Mouse (Mus musculus) testis, adult 2 months (tissue): ENCODE measurements around the gene Qrich1. TPM values are rescaled to one million over a fixed set of nuclear protein-coding genes. Genes with fewer than 3 reads are reported as not detected.
A peak's percentile ranks its signal among the peaks of the same experiment; 100 is the strongest.

ENCODE experiments used
- H3K27ac ChIP-seq: fragments of 200-500 bp; 2 replicates; pipeline ENCODE4 v1.5.1; 2012; ENCODE audit warnings: low read depth, low read length; ENCODE audit not compliant: control insufficient read depth, insufficient read depth
- H3K27me3 ChIP-seq: fragments of 200-500 bp; 2 replicates; pipeline ENCODE4 v1.6.1; 2012; ENCODE audit warnings: mild to moderate bottlenecking, low read length, moderate library complexity; ENCODE audit not compliant: control insufficient read depth, insufficient read depth
- H3K36me3 ChIP-seq: fragments of 200-500 bp; 2 replicates; pipeline ENCODE4 v1.6.1; 2012; ENCODE audit warnings: mild to moderate bottlenecking, low read length; ENCODE audit not compliant: control insufficient read depth, insufficient read depth
- H3K4me1 ChIP-seq: fragments of 200-500 bp; 2 replicates; pipeline ENCODE4 v1.6.1; 2012; ENCODE audit warnings: low read length; ENCODE audit not compliant: control insufficient read depth, insufficient read depth
- H3K4me3 ChIP-seq: fragments of 200-500 bp; 2 replicates; pipeline ENCODE4 v1.5.1; 2012; ENCODE audit warnings: low read depth, mild to moderate bottlenecking, low read length, moderate library complexity, mixed read lengths; ENCODE audit not compliant: control insufficient read depth
- CTCF ChIP-seq: fragments of 200-500 bp; IDR thresholded peaks from 2 replicates; pipeline ENCODE4 v1.5.1; 2012; ENCODE audit warnings: low read depth, mild to moderate bottlenecking, inconsistent platforms, low read length, moderate library complexity; ENCODE audit not compliant: control insufficient read depth, insufficient read depth, insufficient replicate concordance
- POLR2A ChIP-seq: fragments of 200-500 bp; IDR thresholded peaks from 2 replicates; pipeline ENCODE4 v1.6.1; 2012; ENCODE audit warnings: low read depth, mild to moderate bottlenecking, inconsistent platforms, low read length, moderate library complexity; ENCODE audit not compliant: control insufficient read depth
- polyA plus RNA-seq: library from polyadenylated mRNA; depleted of rRNA; stranded (reverse); fragments of >200 nt; gene quantifications from 2 replicates; pipeline ENCODE4 v1.2.3, GENCODE M21; 2012

Qrich1 gene
- polyA plus RNA-seq, 1 experiment, result 196 TPM

DNA sequence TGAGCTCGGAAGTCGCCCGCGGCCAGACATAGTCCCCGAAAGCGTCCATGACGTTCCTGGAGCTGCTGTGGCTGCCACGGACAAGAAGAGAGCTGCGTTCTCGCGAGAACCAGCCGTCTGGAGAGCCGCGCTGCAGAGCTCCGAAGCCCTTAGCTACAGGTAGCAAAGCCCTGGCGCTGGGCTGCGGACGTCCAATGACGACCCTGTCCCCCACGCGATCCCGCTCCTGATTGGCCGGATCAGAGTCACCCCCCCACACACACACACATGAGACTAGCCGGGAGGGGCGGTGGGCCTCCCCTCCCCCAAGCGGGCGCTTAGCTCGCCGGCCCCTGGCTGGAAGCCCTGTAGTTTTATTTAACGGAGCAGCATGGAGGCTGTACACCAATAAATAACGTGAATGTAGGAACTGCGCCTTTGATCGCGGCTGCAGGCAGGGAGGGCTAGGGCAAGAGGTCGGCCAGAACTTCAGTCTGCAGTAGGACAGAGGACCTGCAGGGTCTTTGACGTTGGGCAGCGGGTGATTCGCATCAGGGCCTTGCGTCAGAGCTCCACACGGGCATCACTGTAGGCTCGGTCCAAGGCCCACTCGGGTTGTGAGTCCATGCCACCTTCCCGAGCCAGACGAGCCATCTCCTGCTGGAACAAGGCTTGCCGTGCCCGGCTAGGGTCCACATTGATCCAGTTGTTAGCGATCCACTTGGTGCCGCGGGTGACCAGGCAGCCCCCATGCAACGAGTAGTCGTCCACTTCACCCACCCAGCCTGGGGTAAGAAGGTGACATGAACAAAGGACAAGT, 62.1 kb downstream of the Qrich1 start, which contains the start of gene Wdr6:
Wdr6 (minus strand) TSS at position 195 of the 799 bp plus-strand sequence.
- Histone ChIP-seq H3K27me3 (no peaks in the 10 kb centered on the region), H3K36me3 (no peaks in the 10 kb centered on the region), H3K27ac (peak within 1 kb of the TSS; percentile 85), H3K4me1 (peaks cover 20% of the 10 kb centered on the region), H3K4me3 (peak within 1 kb of the TSS; percentile 93)
- TF ChIP-seq CTCF, result 0 out of 2 replicates have a peak, but pooled peaks have one; percentile 2
- peak; percentile 74 for TF ChIP-seq POLR2A

DNA sequence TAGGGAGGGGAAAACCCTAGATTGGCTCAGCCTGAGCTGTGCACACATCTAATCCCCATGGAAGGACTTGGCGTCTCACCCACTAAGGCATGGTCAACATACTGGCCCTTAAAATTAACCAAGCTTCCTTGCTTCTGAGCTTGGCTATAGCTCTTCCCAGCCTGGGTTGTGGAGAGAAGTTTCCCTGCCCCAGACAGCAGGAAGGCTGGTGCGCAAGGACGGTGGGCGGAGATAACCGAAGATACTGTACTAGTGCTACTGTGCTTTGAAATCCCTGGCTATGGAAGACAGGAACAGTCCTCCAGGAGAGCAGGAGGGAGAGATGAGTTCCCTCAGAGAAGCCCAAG, 62.7 kb downstream of the Qrich1 start:
- TF ChIP-seq CTCF (no peak), POLR2A (no peak)
- Histone ChIP-seq H3K27ac (peak overlapping the region; percentile 85), H3K36me3 (no peaks in the 10 kb centered on the region), H3K4me1 (peaks cover 20% of the 10 kb centered on the region), H3K4me3 (peak overlapping the region; percentile 93), H3K27me3 (no peaks in the 10 kb centered on the region)

DNA sequence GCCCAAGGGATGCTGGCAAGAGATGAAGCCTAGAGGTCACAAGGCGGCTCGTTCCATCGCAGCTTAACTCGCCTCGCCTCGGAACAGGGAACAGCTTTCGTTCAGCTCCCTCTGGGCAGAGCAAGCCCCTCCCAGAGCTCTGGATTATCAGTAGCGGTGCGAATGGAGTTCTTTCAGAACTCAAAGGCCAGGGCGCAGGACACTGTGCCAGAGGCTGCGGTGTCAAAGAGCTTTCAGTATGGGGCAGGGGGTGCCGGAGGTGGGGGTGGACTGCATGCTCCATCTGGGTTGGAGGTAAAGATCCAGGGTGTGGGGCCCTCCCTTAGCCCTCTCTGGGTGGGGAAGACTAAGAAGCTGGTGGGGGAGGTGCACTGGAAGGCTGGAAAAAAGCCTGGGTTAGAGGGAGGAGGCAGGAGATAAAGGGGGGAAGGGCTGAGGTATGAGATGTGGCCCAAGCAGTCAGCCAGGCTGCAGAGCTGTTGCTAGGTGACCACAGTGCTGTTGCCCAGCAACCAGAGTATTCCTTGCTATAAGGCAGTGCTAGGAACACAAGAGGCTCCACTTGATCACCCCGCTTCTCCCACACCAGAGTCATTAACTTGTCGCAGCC, 71.1 kb downstream of the Qrich1 start:
- peaks cover 10% of the 10 kb centered on the region for H3K4me1 ChIP-seq
- H3K27me3 ChIP-seq, result no peaks in the 10 kb centered on the region
- no peaks in the 10 kb centered on the region for H3K36me3 ChIP-seq
- H3K4me3 ChIP-seq, result no peak overlapping the region
- no peak for TF ChIP-seq POLR2A
- TF ChIP-seq CTCF, result no peak
- H3K27ac ChIP-seq, result no peak overlapping the region

DNA sequence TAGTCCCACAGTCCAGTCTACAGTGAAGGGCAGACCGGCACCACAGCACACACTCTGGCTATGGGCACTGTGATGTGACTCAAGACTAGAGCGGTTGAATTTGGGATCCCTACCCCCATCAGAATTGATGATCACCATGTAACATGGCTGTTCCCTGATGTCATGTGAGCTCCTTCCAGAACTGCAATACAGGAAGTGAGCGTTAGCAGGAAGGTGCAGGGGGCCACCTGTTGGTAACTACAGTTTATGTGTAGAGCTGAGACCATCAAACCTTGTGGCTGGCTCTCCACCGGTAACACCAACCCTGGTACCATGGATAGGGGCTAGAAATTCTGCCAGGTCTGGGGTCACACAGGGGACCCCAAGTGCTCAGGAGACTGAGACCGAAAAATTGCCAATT, 72.6 kb downstream of the Qrich1 start:
- Histone ChIP-seq H3K4me1 (peaks cover 10% of the 10 kb centered on the region), H3K27ac (no peak overlapping the region), H3K27me3 (no peaks in the 10 kb centered on the region), H3K4me3 (no peak overlapping the region), H3K36me3 (no peaks in the 10 kb centered on the region)
- no peak for TF ChIP-seq POLR2A
- no peak for TF ChIP-seq CTCF

DNA sequence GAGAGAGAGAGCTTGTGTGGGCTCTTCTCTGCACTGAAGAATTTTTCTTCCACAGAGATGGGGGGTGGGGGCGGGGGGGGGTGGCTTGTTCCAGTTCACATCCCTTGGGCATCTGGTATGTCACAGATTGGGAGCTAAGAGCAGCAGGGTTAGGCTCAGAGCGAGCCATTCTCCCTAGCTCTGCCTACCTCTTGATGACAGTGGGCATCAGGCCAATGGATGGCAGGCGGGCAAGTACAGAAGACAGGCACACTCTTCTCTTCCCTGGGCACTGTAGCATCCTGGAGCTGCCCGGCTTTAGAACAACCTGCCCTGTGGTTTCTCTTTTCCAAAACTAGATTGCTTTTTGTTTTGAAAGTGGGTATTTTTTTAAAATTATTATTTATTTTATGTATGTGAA, 74.9 kb downstream of the Qrich1 start:
- Histone ChIP-seq H3K4me1 (peaks cover 13% of the 10 kb centered on the region), H3K27ac (no peak overlapping the region)
- TF ChIP-seq POLR2A (no peak), CTCF (no peak)

DNA sequence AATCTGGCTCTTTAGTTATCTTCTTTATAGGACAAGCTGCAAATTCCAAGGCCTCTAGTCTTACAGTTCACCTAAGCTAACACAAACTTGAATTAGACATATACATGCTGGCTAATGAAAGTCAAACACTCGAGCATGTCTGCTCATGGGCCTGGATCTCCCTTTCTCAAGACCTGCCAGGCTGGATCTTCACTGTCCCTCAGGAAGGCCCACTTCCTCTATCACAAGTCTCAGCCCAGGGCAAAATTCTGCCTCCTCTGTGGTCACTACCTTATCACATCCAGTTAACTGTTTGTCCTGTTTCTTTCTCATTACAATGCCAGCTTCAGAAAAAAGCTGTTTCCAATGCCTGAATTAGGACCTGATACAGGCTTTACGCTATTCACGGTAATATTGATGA, 77.7 kb downstream of the Qrich1 start:
- Histone ChIP-seq H3K4me3 (no peak overlapping the region), H3K36me3 (no peaks in the 10 kb centered on the region), H3K27ac (no peak overlapping the region), H3K27me3 (no peaks in the 10 kb centered on the region), H3K4me1 (peaks cover 13% of the 10 kb centered on the region)
- TF ChIP-seq CTCF (no peak), POLR2A (no peak)

More for the DNA sequence above, 74.9 kb downstream of the Qrich1 start:
- no peak overlapping the region for H3K4me3 ChIP-seq
- H3K27me3 ChIP-seq, result no peaks in the 10 kb centered on the region
- H3K36me3 ChIP-seq, result no peaks in the 10 kb centered on the region

DNA sequence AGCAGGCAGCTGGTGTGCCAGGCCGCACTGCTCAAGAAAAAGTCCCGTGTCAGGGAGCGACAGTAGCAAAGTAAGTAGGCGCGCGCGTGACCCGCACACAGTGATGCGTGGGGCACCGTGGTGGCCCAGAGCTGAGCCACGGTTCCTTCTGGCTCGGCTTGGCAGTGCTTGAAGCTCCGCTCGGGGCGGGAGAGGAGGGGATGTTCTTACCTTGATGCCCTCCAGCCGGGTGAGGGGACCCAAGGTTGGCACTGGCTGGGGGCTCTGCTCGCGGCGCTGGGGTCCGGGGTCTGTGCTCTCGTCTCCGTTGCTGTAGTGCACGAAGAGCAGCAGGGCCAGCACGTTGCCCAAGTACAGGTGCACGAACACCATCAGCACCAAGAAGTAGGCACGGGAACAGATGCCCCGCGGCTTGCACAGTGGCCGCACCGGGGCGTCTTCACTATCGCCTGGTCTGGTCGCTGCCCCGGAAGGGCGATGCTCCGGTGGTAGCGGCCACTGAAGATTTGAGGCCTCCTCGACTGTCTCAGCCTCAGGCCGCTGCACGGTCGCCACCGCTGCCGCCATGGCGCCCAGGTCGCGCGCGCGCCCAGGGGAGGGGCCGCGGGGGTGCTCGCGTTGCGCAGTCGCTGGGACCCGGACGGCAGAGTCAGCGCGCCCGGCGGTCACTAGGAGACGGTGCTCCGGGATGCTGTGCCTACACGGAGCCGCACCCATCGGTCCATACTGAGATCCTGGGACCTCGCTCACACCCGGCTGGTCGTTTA, 80.6 kb downstream of the Qrich1 start, which contains the start of gene P4htm:
P4htm (minus strand) TSS at position 670 of the 767 bp plus-strand sequence.
- Histone ChIP-seq H3K36me3 (no peaks in the 10 kb centered on the region), H3K4me1 (peaks cover 13% of the 10 kb centered on the region), H3K4me3 (peak within 1 kb of the TSS; percentile 84), H3K27me3 (no peaks in the 10 kb centered on the region), H3K27ac (no peak within 1 kb of the TSS)
- TF ChIP-seq POLR2A (0 out of 2 replicates have a peak, but pooled peaks have one; percentile 23), CTCF (no peak)
